Mouse (Mus musculus): Measurements from ENCODE around the gene Bcl7b.

DNA sequence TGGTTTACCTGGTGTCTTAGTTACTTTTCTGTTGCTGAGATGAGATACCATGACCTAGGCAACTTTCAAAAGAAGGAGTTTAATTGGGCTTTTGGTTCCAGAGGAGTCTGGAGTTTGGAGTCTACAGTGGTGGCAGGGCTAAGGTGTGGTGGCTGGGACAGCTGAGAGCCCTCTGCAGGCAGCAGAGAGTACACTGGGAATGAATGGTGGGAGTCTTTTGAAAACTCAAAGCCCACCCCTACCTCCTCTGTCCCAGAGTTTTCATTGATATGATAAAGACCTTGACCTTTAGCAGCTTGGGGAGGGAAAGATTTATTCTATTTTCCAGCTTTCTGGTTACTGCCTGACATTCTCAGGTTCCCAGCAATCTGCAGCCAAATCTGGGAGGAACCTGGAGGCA, 7.0 kb downstream of the Bcl7b start:
- no peak for TF ChIP-seq CTCF (IDR thresholded peaks at IDR 0.05; ENCODE audit: insufficient read depth, low read depth, low read length)
- TF ChIP-seq POLR2A (IDR thresholded peaks at IDR 0.05; ENCODE audit: insufficient read depth, low read depth, low read length): no peak

All from olfactory bulb, adult 2 months (tissue).